ENCODE assay signal across 16 mouse cellular contexts in genomic region chr4:143099288-143100039, GRCm38 (mm10).
DNase-seq lines count a peak whose midpoint lies in the region; ATAC-seq and TF ChIP-seq lines count a peak whose summit lies in the region.
"Had no signal": no experiment of that assay in that cellular context is flagged by ENCODE, and none has a peak within 500 bp of the region (broad histone marks: within the 10 kb centered on the region; RNA-seq: fewer than 3 reads in every experiment).

No protein-coding gene starts in this region.

- no peak overlapping the region for H3K4me3 ChIP-seq in lung, adult 2 months (replicated peaks; ENCODE audit: extremely low read depth, low read depth, low read length)
- H3K4me3 ChIP-seq: neural tube, embryonic 15.5 days had no signal

- ATAC-seq in CD4-positive, CD25-positive, alpha-beta regulatory T cell, adult 4 months, result peak; percentile 23
- peak; percentile 96 for ATAC-seq in megakaryocyte progenitor cell, adult 5-6 weeks (replicated peaks; ENCODE audit: poor library complexity)
- ATAC-seq: Patski had no signal

- TF ChIP-seq CTCF in lung, adult 2 months (IDR thresholded peaks at IDR 0.05; ENCODE audit: insufficient read depth, low read length), result no peak

- H3K4me1 ChIP-seq in lung, adult 2 months (ENCODE audit: control insufficient read depth, insufficient read depth, low read length), result peaks cover 3% of the 10 kb centered on the region; the same call in 1 of the 2 replicates

- peak; percentile 44 for DNase-seq in embryo, embryonic 9.5 days (ENCODE audit: extremely low spot score)
- DNase-seq in lung, adult 2 months, result peak; percentile 78
- DNase-seq in layer of hippocampus, postnatal 10 days (ENCODE audit: low spot score in 2 of 2), result no peak
- no peak for DNase-seq in cerebellum, postnatal 4 days (ENCODE audit: low spot score in 2 of 2)
- no peak for DNase-seq in kidney, postnatal 25 days
- DNase-seq: cerebellum, postnatal 14 days; kidney, adult 18-20 months; layer of hippocampus, adult 9-11 months; left cerebral cortex, postnatal 4 days; midbrain, embryonic 14.5 days; right cerebral cortex, postnatal 25 days; thymus, postnatal 25 days had no signal

- no peak for TF ChIP-seq POLR2A in lung, adult 2 months (IDR thresholded peaks at IDR 0.05; ENCODE audit: borderline replicate concordance, extremely low read depth, low read depth, low read length)

- 39% methylated on average over 11 of the region's 11 CpGs for WGBS in lung, adult 2 months

Comparison
In these comparisons a context has a peak if more than half of its experiments do, and no peak if none do; other contexts are left out.
1. DNase-seq: peak in embryo, embryonic 9.5 days (single experiment) and lung, adult 2 months (single experiment); none in layer of hippocampus, postnatal 10 days (0 of 2), cerebellum, postnatal 4 days (0 of 2) and kidney, postnatal 25 days (0 of 2).